Mouse (Mus musculus) gastrocnemius, adult 18-20 months (tissue): ENCODE results near the gene S100a14. TPM values are rescaled to one million over a fixed set of nuclear protein-coding genes. Genes with fewer than 3 reads are reported as not detected.

Experiments
- DNase-seq: peaks from one replicate; pipeline ENCODE4 v3.0.0; 2021; ENCODE audit warnings: low spot score
- long read RNA-seq, 2 experiments: library from polyadenylated mRNA; stranded (forward); transcript quantifications; one replicate each; pipeline ENCODE4 v2.0.0; 2021
- total RNA-seq, 2 experiments: library from RNA; stranded (reverse); gene quantifications; 2 replicates each; pipeline ENCODE4 v1.2.3; 2021

The S100a14 gene
- total RNA-seq = under 1 TPM in 1 of 2 experiments, not detected in 1; 0.39 TPM
- long read RNA-seq, experiment 1 = 0 reads
- long read RNA-seq, experiment 2 = 0 reads

DNA sequence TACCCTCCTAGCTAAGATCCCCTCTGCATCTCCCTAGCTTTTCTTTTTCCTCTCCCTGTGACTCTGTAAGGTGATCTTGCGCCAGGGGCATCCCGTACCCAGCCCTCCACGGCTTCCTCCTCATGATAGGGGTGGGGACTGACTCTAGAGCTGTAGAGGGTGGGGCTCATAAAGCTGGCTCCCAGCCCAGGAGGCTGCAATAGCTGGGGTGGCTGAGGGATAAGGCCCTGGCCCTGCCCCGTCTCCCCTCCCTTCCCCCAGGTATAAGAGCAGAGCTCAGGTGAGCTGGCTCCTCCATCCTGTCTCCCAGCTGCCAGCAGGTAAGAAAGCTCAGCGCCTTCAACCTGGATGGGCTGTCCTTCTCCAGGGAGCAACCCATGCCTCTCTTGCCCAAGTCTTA, at the start of gene S100a14:
Gene S100a14 (plus strand): TSS at position 277 of the 400 bp plus-strand sequence.
- DNase-seq = no peak

DNA sequence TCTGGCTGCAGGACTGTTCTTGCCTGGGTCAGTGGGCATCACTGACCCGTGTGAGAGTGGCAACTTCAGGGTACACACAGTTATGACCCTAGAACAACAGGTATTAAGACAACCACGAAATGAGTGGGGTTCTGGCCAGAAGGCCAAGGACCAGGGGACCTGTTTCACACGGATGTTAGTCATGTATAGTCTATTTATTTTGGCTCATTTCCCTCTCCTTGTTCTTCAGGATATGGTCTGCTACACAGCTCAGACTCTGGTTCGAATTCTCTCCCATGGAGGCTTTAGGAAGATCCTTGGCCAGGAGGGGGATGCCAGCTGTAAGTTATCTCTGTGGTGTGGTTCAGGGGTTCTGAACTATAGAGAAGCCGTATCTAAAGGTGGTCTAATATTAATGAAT, 39.7 kb upstream of the S100a14 start:
- no peak for DNase-seq

DNA sequence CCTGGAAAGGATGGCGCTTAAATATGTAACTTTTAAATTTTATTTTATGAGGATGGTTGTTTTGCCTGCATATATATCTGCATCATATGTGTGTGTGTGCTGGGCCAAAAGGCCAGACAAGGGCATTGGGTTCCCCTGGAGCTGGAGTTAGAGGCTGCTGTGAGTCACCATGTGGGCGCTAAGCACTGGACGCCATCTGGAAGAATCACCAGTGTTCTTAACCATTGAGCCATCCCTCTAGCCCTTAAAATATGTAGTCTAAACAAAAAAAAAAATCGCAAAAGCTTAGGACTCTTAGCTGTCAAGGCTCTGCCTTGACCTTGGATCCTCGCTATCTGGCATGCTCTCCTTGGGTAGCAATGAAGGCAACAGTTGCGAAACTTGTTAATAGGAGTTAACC, 38.1 kb upstream of the S100a14 start:
- no peak for DNase-seq

DNA sequence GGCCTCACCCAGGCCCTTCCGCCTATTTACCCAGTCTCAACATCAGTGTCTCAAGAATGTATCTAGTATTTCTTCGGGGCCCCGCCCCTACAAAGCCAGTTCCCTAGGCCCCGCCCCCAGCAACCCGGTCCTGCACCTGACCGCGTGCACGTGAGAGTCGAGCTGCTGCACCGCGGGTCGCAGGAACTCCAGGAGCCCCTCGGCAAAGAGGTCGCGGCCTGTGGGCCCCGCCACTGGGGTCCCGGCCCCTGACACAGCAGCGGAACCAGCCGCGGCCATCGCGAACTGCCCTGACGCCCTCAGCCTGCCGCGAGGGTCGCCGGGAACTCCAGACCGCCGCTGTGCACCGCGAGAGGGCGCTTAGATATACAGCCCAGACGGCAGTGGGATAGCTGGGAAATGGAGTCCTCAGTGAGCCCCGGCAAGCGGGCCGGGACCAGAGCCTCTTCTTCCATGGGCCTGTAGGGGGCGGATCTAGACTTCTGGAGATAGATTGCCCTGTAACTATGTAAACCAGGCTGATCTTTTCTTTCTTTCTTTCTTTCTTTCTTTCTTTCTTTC, 35.9 kb upstream of the S100a14 start, which contains the start of gene Snapin:
Gene Snapin (minus strand): TSS at position 338 of the 561 bp plus-strand sequence.
- DNase-seq = peak; percentile 96

DNA sequence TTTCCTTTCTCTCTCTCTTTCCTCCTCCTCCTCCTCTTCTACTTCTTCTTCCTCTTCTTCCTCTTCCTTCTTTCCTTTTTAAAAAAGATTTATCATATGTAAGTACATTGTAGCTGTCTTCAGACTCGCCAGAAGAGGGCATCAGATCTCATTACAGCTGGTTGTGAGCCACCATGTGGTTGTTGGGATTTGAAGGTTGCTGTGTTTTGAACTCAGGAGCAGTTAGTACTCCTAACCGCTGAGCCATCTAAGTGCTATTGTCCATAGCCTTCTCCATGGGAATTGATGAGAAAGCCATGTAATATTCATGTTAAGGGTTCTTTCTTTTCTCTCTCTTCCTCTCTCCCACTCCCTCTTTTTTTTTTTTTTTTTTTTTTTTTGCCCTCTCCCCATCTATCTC, 35.3 kb upstream of the S100a14 start:
- peak; percentile 34 for DNase-seq

DNA sequence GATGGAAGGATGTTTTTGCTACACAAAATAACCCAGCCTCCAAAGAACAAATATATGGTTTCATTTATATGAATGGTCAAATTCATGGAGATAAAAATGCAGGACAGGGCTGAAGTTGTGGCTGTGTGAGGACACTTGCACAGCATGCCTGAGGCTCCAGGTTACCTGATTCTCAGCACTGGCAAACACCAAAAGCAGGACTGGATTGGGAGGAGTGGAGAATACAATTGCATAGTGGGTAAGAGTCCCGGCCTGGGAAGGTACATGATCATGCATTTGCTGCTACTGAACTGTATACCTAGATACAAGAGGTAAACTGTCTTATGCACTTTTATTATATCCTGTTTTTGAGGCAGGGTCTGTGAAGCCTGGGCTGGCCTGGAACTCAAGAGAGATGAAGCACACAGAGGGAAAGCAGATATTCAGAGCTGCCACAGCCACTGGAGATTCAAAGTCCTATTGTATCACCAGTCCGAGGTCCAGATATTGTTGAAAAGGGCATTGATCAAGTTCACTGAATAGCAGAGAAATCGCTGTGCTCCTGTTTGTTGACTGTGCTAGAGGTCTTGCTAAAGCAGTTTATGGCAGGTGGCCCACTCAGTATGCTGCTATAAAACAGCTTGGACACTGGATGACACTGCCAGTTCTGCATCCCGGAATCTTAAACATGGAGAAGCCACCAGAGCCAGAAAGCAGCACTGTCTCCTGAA, 32.7 kb upstream of the S100a14 start:
- DNase-seq = no peak

DNA sequence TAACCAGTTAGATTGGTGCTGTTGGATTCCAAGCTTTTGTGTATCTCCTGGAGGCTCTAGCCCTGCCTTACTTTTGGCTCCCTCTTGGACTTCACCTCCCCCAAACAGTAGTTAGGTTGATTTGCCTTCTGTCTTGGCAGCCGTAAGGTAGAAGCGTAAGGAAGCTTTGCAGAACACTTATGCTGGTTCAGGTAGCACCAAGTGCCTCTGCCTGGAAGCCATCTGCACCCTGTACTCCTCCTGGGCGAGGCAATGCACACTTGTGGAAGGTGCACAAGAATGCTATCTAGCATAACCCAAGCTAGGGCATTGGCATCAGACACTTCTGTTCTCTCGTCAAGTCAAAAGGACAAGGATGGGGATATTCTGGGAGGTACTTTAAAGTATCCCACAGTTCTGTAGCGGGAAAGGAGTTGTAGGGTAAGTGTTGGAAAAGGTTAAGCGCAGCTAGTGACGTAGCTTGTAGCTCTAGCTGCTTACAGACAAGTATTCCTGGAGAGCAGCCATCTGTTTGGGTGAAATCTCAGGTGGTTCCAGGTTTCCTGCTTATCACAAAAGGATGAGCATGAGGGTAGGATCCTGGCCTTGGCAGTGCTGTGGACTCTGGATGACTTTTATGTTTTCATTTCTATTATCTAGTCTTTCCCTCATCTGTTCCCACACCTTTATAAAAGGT, 30.7 kb upstream of the S100a14 start:
- DNase-seq = no peak

DNA sequence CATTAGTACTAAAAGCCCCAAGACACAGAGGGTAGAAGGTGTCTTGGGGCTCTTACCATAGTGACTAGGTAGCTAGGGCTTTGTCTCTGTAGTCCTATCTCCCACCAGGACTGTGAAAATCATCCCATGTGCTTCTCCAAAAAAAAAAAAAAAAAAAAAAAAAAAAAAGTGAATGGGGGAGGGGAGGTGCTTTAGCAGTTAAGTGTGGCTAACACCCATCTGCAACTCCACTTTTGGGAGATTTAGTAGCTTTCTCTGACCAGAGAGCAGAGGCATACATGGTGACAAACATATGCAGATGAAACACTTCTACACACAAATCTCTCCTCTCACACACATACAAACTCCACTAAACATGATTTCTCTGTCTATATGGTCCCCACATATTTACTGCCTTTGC, 29.1 kb upstream of the S100a14 start:
- DNase-seq = no peak

DNA sequence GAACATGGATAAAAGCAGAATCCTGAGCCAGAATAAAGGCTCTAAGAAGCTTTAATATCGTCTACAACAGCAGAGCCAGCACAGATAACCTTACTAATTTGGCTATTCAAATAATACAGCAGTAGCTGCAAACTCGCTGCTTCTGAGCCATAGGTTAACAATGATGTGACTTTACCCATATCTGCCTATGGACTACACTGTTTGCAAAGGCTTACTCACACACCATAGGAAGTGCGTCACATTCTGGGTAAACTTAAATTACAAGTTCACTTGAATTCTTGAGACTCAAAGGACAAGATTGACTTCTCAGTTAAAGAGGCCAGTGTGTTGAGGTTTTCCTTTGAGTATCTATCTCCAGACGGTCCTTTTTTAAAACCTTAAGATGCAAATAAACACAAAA, 23.2 kb upstream of the S100a14 start:
- no peak for DNase-seq

DNA sequence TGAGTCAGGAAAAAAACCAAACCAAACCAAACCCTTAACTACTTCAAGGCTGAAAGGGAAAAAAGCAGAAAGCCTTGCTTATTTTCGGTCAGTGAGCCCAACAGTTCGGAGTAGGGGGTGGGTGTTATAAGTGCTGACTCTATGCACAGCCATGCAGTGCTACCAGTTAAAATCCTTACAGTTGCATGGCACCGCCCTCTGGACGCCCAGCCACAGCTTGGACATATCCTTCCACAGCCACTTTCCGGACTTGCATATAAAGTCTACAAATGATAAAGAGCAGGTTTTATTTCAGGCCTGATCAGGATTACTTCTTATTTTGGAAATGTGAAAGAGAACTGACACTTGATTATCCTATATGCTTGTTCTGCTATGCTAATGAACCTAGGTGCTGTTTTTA, 21.4 kb upstream of the S100a14 start:
- DNase-seq = no peak

DNA sequence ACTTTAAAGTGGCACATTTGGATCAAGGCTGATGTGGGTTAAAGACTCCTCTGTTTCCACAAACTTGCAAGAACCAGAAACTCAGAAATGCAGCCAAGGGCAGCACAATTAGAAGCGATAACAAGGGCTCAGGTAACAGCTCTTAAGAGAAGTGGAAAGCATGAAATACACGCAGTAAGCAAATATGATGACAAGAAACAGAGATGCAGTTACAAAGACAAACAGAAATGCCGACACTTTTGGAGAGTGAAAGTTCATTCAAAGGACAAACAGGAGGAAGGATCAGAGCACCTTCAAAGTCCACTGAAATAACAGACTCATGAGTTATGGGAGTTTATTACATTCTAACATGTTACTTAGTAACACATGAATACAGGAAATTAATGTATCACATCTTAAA, 20.3 kb upstream of the S100a14 start:
- DNase-seq = no peak

DNA sequence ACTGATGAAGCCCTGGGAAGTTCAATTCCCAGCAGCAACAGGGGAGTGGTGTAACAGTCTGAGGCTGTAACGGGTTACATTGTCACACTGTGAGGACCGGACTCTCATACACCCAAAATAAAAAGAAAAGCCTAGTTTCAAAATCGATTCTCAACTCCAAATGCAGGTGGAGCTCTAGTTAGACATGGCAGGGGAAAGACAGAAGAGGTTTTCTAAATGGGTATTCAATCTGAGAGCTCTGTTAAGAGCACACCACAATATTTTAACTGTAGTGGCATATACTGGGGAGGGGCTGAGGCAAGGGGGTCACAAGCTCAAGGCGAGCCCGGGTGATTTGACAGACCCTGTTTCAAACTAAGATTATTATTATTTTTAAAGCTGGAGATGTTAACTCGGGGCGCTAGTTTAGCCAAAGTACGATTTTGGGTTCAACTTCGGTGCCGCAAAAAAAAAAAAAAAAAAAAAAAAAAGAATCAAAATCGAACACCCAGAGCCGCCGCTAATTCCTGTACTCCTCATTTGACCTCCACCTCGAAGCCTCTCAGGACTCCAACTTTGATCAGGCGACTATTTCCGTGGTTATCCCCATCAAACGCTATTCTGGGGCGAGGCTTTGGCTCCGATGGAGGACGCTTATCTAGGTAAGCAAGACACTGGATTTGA, 18.2 kb upstream of the S100a14 start:
- DNase-seq = no peak

DNA sequence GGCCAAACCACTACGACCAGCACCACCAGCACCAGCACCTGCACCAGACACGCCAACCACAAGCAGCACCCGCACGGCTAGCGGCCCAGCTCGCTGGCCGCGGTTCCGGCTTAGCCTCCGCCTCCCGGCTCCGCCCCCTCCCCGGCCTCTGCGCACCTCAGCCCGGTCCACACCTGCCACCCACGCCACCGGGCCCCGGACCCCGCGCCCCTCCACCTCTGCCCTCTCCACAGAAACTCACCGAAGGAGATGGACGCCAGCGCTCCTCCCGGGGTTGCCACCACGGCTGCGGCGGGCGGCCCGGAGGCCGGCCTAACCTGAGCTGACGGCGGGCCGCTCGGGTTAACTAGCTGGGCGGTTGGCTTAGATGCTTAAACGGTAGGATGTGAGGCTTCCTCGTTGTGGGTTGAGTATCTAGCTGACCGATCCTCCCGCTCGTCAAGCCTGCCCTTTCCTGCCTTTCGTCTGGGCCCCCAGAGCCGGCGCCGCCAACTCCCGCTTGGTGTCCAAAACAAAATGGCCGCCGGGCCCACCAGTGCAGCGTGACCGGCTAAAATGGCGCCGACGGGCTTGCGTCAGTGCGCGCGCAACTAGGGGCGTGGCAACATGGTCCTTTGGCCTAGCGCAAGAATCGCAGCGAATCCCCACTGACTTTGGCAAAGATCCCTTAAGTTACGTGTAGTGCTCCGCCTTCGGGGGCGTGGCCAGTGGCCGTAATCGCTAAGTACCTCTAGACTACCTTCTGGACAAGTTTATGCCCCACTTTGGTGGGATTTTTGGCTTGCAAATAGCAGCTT, 17.5 kb upstream of the S100a14 start, which contains the start of gene Chtop:
Gene Chtop (minus strand): TSS at position 549 of the 797 bp plus-strand sequence.
- peak; percentile 100 for DNase-seq

DNA sequence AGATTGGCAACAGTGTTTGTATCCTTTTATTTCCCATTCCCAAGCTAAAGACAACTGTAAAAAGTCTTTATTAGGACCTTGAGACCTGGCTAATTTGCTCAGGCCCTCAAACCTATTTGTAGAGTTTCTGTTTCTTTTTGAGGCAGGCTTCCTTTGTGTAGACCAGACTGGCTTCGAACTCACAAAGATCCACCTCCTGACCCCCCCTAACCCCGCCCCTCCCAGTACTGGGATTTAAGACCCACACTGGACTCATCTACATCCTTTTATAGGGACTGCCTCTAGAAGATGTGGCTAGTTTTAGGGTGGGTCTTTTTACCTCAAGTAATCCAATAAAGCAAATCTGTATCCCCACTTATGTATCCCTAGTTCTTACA, 16.9 kb upstream of the S100a14 start:
- no peak for DNase-seq

DNA sequence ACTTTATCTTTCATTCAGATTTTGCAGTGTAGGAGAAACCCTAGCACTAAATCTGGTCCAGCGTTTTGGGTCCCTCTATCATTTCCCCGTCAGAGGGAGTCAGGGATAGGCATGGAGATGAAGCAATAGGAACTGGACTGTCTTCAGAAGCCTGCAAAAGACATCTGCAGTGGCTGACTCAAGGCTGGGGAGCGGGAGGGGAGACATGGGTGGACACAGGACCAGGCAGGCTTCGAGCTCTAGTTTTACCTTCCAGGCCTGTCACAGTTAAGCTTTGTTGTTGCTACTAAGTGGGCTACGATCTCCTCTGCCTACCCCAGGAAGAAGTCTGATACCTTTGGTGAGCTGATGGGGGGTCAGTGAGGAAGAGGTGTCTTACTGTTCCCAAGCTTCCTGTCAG, 14.4 kb upstream of the S100a14 start:
- DNase-seq = peak; percentile 32

DNA sequence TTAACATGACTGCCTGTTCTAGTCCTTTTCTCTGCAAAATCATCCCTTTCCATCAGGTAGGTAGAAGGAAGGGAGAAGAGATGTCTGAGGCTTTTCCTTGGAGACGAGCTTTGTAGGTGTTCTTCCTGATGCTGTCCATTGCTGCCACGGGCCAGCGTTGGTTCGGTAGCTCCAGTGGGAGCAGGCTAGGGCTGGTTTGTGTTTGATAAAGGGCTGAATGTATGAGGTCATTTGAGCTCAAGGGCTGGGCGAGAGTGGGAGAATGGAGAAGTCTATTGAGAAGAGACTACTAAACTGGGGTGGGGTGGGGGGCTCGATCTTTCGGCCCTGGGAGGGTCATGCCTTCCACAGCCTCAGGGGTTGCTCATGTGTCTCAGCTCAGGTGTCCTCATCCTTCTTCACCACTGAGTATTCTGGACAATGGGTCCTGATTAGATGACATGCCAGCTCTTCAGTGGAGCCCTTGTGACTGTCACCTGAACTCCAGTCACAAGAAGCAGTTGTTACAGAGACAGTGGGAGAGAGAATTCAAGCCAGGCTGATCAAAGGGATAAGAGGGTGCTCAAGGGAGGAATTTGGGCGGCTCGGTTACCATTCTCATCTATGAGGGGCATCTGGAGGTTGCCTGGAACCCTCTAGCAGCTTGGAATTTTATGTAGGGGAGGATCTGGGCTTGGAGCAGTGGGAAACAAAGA, 13.6 kb upstream of the S100a14 start:
- DNase-seq = no peak

DNA sequence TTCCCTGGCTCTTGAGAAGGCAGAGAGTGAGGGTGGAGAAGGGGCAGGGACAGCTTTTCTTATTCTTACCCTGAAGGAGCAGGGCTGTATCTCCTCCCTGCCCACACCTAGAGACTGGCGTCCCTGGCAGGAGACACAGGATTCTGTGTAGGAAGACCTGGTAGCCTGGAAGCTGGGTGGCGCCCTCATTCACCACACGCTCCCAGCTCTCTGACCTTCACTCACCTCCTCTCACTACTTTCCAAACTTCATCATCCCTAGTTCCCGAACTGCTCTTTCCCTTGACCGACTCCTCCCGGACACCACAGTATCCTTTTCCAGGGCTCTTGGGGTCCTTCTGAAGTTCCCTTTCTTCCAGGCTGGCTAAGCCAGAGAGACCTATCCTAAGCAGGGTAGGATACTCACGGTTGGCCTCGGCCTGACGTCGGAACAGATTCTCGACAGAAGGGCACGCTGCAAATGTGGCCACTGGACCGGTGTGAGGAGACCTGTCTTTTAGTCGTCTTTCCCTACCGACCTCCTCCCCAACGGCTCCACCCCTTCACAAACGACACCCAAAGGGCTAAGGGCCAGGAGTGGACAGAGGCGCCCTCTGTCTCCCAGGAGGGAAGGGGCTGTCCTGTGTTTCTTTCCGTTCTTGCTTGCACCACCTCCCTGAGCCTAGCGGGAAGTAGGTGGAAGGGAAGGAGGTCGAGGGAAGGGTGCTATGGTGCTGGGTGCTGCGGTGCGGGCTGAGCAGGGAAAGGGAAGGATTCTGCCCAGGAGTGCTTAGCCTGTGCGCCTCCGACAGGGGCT, 12.7 kb upstream of the S100a14 start, which contains the start of the genes S100a1 and S100a13:
Gene S100a1 (minus strand): TSS at position 597 of the 795 bp plus-strand sequence.
Gene S100a13 (plus strand): TSS at position 640 of the 795 bp plus-strand sequence.
- DNase-seq = peak; percentile 85

DNA sequence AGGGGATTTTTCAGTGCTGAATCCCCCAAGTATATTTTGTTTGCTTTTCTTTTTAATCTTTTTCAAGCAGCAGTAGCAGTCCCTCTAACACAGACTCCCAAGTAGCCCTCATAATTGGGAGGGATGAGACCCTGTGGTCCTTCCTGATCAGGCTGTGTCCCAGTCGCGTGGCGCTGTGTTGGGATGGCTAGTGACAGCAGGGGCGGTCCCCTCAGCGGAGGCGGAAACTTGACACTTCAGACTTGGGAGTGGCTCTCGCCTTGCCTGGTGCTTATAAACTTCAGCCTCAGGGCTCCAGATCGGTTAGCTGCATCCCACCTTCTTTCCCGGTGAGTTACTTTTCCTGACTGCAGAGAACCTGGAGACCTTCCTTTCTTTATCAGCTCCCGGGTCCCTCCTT, 12.0 kb upstream of the S100a14 start:
- peak; percentile 82 for DNase-seq

DNA sequence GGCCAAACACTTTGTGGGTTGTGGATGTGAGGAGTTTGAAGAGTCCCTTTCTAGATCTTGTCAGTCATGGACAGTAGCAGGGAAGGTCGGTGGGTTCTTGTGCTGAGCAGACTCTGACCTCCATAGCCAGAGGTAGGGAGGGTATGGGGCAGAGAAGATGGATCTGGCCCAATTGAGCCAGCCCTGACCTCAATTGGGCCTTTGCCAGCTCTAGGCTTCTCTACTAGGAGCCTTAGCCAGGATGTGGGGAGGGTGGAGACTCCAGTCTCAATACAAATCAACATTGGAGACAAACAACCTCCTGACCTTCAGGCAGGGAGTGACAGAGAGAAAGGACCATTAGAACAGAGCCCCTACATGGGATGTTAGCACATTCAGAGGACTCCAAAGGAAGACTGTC, 11.4 kb upstream of the S100a14 start:
- peak; percentile 55 for DNase-seq

DNA sequence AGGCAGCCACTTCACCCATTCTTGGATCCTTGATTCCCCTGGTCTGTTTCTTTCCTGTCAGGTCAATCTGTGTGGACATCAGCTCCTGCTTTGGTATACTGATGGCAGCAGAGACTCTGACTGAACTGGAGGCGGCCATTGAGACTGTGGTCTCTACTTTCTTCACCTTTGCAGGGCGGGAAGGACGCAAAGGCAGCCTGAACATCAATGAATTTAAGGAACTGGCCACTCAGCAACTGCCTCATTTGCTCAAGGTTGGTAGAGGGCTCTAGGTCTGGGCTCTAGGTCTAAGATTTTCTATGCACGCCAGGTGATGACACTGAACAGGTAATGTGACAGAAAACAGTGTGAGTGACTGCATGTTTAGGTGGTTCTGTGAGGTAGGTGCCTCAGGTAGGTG, 10.9 kb upstream of the S100a14 start:
- DNase-seq = no peak
